Mouse (Mus musculus): ENCODE measurements at regions not wholly inside any gene's neighbourhood (a gene's known extent, or its start where the extent isn't known, plus 50 kb on each side); places are given as distances from the start of the nearest gene placed in this dataset.
"Not testable (repeated sequence)": the region's sequence is repeated elsewhere in the genome, so short reads cannot be mapped to it uniquely, and the experiment has no call there.

- no peak for DNase-seq (ENCODE audit: low read depth)
Measured at GRCm38 (mm10) chr4:6600766-6601367, 1638.0 kb downstream of the Car8 start.

GRCm38 (mm10) chr4:6596321-6596720, 1642.5 kb downstream of the Car8 start:
- DNase-seq (ENCODE audit: low read depth): peak; percentile 43

- not testable (repeated sequence) for DNase-seq (ENCODE audit: low read depth)
Measured at GRCm38 (mm10) chr4:6592890-6593289, 1646.0 kb downstream of the Car8 start.

- peak; percentile 13 for DNase-seq (ENCODE audit: low read depth)
Measured at GRCm38 (mm10) chr4:6561604-6562357, 1677.1 kb downstream of the Car8 start.

GRCm38 (mm10) chr4:6539626-6540025, 1699.2 kb downstream of the Car8 start:
- DNase-seq (ENCODE audit: low read depth): no peak

- DNase-seq (ENCODE audit: low read depth): no peak
Measured at GRCm38 (mm10) chr4:6532441-6532840, 1706.4 kb downstream of the Car8 start.

- DNase-seq (ENCODE audit: low read depth): no peak
Measured at GRCm38 (mm10) chr4:6517626-6518025, 1721.2 kb downstream of the Car8 start.

- peak; percentile 55 for DNase-seq (ENCODE audit: low read depth)
Measured at GRCm38 (mm10) chr4:6514823-6515222, 1721.7 kb upstream of the Impad1 start.

- no peak for DNase-seq (ENCODE audit: low read depth)
Measured at GRCm38 (mm10) chr4:6513635-6514034, 1720.5 kb upstream of the Impad1 start.

- peak; percentile 73 for DNase-seq (ENCODE audit: low read depth)
Measured at GRCm38 (mm10) chr4:6512749-6513364, 1719.7 kb upstream of the Impad1 start.

GRCm38 (mm10) chr4:6508091-6508490, 1714.9 kb upstream of the Impad1 start:
- no peak for DNase-seq (ENCODE audit: low read depth)
